Mouse (Mus musculus) megakaryocyte-erythroid progenitor cell, adult 5-6 weeks (primary cell): Measurements from ENCODE around the gene Gm43517. TPM values are rescaled to one million over a fixed set of nuclear protein-coding genes. Genes with fewer than 3 reads are reported as not detected.
A peak's percentile ranks its signal among the peaks of the same experiment; 100 is the strongest.

ENCODE experiments used
- ATAC-seq: replicated peaks from 2 replicates; pipeline ENCODE4 v1.8.0; 2016; ENCODE audit warnings: mild to moderate bottlenecking, inconsistent platforms; ENCODE audit not compliant: severe bottlenecking, poor library complexity, low FRiP score, low TSS enrichment
- total RNA-seq, 2 experiments: library from RNA; stranded (forward) in 1 of 2; stranded (reverse) in 1 of 2; fragments of 200-1000, 215-1000 nt in 1 of 2; fragments of >200 nt in 1 of 2; fragmentation: Nextera tagmentation in 1 of 2; gene quantifications; 2 replicates each; pipeline ENCODE4 v1.2.3; 2014 to 2017

The Gm43517 gene
- total RNA-seq (2014; fragmentation: Nextera tagmentation) (not detected in 2 replicates), total RNA-seq (2017) (not detected in 2 replicates)

DNA sequence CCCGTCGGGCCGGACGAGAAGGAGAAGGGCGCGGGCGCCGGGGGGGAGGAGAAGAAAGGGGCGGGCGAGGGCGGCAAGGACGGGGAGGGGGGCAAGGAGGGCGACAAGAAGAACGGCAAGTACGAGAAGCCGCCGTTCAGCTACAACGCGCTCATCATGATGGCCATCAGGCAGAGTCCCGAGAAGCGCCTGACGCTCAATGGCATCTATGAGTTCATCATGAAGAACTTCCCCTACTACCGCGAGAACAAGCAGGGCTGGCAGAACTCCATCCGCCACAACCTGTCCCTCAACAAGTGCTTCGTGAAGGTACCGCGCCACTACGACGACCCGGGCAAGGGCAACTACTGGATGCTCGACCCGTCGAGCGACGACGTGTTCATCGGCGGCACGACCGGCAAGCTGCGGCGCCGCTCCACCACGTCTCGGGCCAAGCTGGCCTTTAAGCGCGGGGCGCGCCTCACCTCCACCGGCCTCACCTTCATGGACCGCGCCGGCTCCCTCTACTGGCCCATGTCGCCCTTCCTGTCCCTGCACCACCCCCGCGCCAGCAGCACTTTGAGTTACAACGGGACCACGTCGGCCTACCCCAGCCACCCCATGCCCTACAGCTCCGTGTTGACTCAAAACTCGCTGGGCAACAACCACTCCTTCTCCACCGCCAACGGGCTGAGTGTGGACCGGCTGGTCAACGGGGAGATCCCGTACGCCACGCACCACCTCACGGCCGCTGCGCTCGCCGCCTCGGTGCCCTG, at the start of gene Gm43517:
TSS of gene Gm43517 (plus strand) at position 299 of the 755 bp plus-strand sequence.
- 0 out of 2 replicates have a peak, but pooled peaks have one; percentile 34 for ATAC-seq

DNA sequence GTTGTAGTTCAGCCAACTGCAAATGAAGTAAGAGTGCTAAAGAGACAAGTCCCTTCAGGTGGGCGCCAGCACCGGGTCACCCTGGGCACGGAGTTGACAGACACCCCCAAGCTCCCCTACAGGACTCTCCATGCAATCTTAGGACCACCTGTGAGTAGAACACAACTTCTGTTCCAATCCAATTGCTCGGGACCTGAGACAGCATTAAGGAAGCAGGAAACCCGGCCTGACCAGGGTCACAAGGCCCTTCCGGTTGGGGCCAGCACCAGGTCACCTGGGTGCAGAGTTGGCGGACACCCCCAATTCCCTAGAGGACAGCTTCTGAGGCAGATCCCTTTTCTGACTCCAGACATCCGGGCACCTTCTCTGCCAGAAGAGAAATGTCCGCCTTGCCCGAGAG, 35.3 kb upstream of the Gm43517 start:
- no peak for ATAC-seq

DNA sequence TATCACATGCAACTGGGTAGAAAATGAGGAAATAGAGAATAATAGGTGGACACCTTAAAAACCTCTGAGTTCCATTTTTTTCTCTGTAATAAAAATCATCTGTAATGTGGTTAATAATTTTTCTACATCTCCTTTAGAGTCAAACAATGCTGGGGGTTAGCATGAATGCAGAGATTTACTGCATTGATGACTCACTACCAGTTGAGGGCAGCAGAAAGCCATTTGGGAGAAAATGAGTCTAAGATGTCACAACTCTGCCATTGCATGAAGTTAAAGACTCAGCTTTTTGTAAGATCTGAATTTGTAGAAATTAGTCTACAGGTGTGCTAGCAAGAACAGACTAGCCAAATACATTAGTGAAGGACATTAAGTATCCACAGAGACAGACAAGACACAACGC, 16.0 kb upstream of the Gm43517 start:
- no peak for ATAC-seq

DNA sequence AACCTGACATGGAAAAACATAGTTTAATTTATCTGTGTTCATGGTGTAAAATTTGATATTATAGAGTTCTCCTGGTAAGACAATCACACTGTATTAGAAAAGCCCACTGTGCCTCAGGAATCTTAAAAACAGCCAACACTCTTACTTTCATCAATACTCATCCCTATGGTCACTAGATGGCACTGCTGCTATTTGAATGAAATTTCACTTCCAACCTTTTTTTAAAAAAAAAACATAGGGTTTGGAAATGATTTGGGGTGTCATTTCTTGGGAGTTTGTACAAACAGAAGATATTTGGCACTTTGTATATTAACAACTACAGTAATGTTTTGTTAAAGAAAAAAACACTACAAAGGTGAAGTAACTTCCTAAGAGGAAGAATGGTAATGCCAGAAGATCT, 12.8 kb upstream of the Gm43517 start:
- no peak for ATAC-seq

DNA sequence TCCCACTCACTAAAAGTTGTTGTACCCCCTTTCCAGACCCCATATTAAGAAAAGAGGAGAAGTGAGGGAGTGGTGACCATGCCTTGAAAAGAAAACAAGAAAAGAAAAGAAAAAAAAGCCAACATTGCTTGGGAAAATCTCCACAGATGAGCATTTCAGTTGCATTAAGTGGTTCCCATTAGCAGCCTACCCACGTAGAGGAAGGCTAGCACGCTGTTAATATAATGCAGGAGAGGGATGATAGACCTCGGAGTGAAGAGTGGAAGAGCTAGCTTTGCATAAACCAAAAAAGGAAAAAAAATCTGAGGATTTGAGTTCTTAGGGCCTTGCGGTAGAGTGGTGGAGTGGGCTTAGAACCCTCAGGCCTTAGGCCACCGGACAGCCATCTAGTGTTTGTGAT, 11.8 kb upstream of the Gm43517 start:
- ATAC-seq, result no peak

DNA sequence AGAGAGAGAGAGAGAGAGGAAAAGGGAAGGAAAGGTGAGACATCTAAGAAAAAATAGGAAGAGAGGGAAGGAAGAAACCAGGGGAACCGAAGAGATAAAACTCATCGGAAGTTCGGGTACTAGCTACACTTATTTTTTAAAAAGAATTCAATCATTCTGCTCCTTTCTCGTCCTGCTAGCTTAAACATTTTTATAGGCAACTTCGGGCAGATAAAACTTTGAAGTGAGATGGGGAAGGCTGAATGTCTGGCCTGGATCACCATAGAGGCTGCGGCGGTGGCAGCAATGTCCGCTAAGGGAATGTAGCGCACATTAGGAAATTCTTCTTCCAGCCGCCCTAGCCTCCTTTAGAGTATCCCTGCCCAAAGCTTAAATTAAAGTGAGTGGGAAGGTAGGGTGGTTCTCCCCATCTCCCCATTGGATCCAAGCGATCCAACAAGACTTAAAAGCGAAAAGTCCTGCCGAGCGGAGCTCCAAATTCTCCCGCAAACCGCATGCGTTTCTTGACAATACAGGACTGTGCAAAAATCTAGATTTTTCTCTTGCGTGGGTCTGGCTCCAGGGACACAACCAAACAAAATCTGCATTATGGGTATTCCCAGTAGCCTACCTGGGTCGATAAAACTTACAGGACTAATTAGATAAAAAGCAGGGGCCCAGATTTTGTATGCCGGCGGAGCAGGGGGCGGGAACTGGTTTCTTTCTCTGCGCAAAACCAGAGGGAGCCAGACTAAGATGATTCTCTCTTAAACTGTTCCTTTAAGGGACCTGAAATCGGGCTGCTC, 11.0 kb upstream of the Gm43517 start:
- ATAC-seq, result no peak

DNA sequence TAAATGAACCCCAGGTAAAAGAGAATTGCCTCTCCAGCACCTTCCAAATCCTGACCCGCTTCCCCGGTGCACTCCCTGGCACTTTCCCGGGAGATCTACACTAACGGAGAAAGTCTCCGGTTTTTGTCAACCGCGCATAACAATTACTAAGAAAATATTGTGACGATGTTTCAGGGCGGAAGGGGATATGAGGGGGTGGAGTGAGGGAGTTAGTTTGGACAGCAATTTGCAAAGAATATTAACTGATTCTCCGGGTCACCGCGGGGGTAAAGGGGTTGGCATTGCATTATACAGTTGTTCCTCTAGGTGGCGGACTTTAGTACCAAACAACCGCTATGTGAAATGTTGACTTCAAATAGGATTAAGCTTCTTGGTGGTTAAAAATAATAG, 10.4 kb upstream of the Gm43517 start:
- peak; percentile 70; the same call in 1 of the 2 replicates for ATAC-seq

DNA sequence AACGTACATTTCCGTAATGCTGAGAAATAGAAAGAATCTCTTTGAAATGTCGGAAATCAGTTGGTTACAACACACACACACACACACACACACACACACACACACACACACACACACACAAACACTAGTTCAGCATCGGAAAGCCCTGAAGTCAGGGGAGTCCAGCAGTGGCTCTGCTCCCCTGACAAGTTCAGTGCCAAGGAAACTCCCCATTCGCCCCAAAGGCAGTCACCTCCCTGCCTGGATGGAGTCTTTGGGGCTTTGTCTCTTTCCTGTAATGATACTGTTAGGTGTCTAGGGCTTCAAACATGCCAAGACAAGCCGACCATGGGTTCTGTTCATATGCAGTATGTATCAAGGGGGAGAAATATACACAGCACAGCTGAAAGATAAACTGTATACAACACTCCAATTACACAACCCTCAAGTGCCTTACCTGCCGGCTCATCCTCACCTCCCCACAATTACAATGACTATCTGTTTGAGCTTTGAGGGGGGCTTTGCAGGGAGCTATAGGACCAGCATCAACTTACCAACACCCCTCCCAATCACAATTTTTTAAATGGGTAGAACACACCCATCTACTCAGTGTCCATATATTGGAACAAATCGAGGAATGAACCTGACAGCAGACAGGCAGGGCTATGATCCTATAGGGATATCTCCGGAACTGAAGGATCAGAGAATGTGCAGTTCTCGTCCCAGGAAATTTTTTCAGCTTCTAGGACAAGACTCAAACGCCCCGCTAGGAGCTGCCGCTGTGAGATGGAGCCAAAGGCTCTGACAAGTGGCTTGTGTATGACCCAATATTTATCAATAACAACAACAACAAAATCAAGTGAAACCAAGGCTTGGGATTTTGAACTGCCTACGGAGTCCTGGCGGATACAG, 9.3 kb upstream of the Gm43517 start:
- ATAC-seq, result no peak

DNA sequence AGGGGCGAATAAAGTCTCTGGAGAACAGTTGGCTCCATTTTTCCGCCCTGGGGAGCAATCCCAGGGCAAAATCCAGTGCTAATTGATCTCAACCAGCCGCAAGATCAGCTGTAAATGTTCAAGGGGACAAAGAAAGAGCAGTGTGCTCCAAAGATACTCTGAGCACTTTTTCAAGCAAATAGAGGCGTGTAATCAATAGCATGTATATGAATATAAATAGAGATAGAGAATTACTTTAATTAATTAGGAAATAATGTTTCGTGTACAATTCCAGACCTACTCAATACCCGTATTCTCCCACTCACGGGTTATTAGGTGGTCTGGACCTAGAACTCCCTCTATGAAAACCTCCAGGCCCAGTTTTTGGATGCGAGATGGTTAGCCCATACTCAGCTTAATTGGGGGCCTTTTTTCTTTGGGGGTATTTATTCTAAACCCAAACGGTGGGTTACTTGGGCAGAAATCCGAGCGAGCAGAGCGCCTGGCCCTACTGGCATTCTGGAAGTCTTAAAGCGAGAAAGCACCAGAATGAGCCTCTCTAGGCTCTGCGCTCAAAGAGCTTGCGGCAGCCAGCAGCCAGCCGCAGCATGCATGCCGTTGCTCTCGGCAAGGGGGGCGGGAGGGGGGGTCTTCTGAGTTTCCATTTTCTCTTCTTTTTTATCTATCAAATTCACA, 8.5 kb upstream of the Gm43517 start:
- no peak for ATAC-seq

DNA sequence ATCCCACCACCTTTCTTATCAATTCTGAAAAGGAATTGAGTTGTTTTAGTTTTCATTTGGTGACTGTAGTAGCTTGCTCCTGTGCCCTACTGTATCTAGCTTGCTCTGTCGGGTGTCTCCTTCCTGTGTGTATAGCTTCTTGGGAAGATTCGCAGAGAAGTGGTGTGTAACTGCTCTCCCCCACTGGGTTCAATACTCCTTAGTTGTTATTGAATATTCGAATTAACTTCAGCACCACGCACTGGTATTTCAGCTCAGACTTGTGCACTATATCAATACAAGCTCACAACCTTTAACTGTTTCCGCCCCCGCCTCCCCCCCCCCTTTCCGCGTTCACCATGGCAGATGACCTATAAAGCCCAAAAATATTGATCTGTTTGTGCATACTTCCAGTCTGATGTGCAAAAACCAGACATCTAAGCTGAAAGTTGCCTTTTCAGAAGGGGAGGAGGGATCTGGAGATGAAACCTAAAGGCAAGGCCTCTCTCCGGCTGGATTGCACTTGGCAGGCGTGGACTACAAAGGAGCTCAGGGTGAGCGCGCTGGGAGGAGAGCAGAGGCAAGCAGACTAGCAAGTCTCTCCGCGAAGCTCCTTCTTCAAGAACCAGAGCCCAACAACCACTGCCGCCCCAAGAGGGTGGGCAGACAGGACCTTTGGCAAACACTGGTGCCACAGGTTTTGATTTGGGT, 7.5 kb upstream of the Gm43517 start:
- no peak for ATAC-seq

DNA sequence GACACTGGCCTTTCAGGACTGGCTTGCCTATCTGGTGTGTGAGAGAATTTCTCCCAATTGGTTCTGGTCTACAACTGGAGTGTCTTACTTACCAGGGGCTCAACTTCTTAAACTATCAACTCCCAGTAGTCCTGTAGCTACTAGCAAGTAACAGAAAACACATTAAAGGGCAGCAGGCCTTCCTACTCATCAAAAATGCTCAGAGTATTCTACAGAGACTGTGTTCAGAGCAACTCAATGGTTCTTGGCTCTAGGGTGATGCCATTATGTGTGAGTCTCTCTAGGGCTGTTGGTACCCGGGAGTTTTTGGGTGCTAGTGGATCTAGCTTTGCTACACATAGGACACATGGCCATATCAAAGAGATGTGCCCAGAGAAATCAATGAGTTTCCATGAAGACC, 6.1 kb upstream of the Gm43517 start:
- ATAC-seq, result no peak

DNA sequence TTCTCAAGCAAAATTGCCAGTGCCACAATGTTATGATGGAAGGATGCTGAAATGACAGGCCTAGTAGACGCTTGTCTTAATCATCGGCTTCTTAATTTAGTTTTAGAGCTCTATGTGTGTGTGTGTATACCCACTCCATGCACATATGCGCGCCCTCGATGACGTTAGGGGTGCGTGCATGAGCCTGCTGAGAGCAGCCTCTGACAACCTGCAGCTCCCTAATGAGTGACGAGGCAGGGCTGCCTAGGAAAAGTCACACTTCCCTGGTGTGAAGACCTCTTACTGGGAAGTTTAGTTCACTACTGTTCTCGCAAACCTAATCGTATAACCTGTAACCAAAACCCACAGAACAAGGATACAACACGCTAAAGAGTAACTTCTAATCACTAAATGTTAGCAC, 5.5 kb upstream of the Gm43517 start:
- ATAC-seq, result no peak

DNA sequence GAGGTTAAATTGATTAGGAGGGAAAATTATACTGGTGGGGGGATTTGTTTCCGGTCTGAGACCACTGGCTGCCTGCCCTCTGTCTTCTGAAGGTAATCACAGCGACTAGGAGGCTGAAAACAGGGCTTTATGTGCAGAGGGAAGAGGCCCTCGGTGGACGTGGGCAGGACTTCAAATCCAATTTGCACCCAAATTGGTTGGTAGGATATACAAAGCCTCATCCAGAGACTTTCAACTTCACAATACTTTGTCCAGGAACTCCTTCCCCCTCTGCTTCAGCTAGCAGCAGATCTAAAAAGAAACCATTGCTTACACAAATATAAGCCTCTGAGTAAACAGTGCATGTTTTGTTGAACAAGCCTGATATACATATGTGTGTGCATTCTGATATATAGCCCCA, 4.5 kb upstream of the Gm43517 start:
- no peak for ATAC-seq

DNA sequence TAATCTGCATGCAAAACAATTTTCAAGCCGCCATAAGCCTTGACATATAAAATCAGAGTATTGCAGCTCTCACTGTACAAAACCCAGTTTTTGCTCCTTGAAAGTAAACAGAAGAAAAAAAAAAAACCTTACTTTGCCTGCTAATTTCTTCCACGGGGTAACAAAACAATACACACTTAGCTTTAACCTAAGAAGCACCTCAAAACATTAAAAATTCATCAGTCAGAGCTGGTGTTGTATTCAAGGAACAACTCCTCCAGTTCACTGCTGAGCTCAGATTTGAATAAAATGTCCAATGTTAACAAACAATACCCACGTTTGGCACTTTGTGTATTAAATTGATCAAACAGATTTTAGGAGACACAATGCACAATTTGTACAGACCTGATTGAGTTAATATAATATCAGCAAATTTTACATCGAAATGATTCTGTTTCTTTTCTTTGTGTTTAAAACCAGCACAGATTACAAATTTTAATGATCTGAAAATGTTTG, 3.9 kb upstream of the Gm43517 start:
- ATAC-seq, result no peak

DNA sequence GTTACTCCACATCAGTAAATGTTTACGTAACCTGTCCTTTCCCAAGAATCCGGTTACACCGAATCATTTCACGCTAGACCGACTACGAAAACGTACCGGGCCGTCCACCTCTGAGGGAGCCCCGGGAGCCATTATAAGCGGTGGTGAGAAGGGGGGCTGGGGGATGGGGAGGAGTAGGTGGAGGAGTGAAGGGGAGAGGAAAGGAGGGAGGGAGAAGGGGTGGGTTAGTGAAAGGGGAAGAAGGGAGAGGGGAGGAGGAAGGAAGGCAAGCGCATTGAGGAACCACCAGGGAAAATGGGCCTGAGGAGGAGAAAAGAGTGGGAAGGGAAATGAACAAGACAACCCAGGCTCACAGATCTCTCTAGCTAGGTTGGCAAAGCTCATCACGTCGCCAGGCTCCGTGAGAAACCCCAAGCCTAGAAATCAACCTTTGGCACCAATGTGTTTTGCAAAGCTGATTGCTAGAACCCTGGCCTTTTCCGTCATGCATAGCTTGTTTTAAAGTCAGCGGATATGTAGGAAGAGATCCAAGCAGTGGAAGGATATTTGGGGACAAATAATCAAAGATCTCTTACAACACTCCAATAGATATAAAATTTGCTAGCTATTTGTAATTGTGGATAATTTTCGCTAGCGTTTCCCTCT, 3.1 kb upstream of the Gm43517 start:
- no peak for ATAC-seq

DNA sequence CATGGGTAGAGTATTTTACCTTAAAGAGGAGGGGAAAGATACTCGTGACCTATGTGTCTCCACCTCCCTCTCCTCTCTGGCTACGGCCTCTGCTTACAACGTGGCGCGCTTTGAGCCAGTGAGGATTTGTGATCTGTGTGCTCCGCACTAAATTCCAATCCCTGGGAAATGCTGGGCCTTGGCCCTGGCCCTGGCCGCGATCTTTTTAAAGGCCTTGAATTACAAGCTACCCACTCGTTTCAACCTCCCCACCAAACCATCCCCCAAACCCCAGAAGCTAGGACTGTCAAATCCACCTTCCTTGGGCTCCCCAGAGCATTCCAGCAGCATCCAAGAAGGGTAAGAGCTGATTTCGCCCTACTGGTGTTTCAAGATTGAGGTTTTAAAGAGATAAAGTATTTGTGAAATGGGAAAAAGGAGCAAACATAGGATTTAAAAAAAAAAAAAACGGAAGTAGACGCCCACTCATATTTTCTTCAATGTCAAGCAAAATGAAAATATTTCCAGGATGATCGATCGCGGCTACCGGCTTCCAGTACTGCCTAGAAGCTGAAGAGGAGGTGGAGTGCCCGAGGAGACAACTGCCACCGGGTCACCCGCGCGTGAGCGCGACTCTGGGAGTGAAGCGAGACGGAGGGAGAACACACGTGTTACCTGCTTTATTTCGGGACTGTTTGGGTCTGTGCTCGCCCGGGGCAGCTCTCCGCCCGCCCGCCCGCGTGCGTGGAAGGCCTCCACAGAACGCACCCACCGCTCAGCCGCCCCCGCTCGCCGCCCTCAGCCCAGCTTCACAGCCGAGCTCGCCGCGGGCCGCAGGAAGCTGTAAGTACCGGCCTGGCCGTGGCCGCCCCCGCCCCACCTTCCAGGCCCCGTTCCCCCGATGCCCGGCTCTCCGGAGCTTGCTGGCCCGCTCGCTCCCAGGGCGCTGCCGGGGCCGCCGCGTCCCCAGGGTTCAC, 2.1 kb upstream of the Gm43517 start, which contains the start of gene Foxg1:
TSS of gene Foxg1 (plus strand) at position 96 of the 956 bp plus-strand sequence.
- no peak for ATAC-seq
